7 mouse cellular contexts compared by ENCODE assay signal in the genomic region with DNA sequence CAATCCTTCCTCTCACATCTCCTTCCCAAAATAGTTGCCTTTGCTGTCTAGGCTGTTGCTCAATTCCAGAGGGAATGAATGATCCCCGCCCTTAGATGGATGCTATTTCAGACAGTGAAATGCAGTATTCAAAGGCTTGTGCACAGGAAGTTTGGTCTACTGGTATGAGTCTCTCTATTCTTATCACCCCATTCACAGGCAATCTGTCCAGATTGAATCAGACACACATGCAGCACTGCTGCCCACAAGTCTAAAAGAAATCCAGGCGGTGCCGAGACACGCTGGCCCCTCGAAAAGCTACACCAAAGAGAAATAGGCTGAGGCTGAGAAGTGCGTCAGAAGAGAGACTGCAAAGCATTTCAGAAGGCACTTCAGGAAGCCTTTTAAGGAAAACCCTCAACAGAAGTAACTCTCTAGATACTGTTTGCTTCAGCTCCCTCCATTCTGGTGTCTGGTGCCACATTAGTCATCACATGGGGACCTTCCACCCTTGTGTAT.
DNase-seq lines count a peak whose midpoint lies in the region; ATAC-seq and TF ChIP-seq lines count a peak whose summit lies in the region.

No protein-coding gene starts in this region.

- peaks cover 2% of the 10 kb centered on the region; the same call in 1 of the 2 replicates for H3K36me3 ChIP-seq in neural tube, embryonic 11.5 days (ENCODE audit: control insufficient read depth, insufficient read depth, low read length)
- peaks cover 10% of the 10 kb centered on the region for H3K36me3 ChIP-seq in stomach, postnatal 0 days (ENCODE audit: control insufficient read depth, insufficient read depth, low read length)
- H3K36me3 ChIP-seq in liver, postnatal 0 days (replicated peaks; ENCODE audit: insufficient read depth, low read length): 0 out of 2 replicates have a peak, but pooled peaks cover 5% of the 10 kb centered on the region

- TF ChIP-seq CTCF in stomach, postnatal 0 days (IDR thresholded peaks at IDR 0.05; ENCODE audit: low read depth): no peak
- TF ChIP-seq CTCF in liver, postnatal 0 days (IDR thresholded peaks at IDR 0.05; ENCODE audit: low read depth): no peak

- 81% methylated on average over 6 of the region's 6 CpGs for WGBS in neural tube, embryonic 11.5 days
- WGBS in stomach, postnatal 0 days: 49% methylated on average over 6 of the region's 6 CpGs
- WGBS in liver, postnatal 0 days (ENCODE audit: insufficient replicate concordance): 54% methylated on average over 6 of the region's 6 CpGs

- H3K9ac ChIP-seq in neural tube, embryonic 11.5 days (ENCODE audit: low read length): no peak overlapping the region
- no peak overlapping the region for H3K9ac ChIP-seq in stomach, postnatal 0 days (ENCODE audit: low read length)
- H3K9ac ChIP-seq in liver, postnatal 0 days (replicated peaks): no peak overlapping the region

- H3K27ac ChIP-seq in neural tube, embryonic 11.5 days (ENCODE audit: low read depth, low read length): no peak overlapping the region
- peak overlapping the region; percentile 69 for H3K27ac ChIP-seq in stomach, postnatal 0 days (replicated peaks)
- H3K27ac ChIP-seq in liver, postnatal 0 days (ENCODE audit: low read depth): no peak overlapping the region

- ATAC-seq in neural tube, embryonic 11.5 days (ENCODE audit: insufficient read depth, low FRiP score, low TSS enrichment): no peak
- peak; percentile 42; the same call in 1 of the 2 replicates for ATAC-seq in stomach, postnatal 0 days (ENCODE audit: low FRiP score, low TSS enrichment)
- ATAC-seq in liver, postnatal 0 days: no peak

- H3K4me2 ChIP-seq in neural tube, embryonic 11.5 days (ENCODE audit: low read depth): no peak overlapping the region
- H3K4me2 ChIP-seq in stomach, postnatal 0 days (replicated peaks; ENCODE audit: low read depth): no peak overlapping the region
- no peak overlapping the region for H3K4me2 ChIP-seq in liver, postnatal 0 days (ENCODE audit: low read depth, low read length)

- peak; percentile 6 for DNase-seq in neural tube, embryonic 11.5 days (ENCODE audit: low spot score)
- DNase-seq in neural tube, embryonic 10.5 days (ENCODE audit: extremely low spot score, low spot score): no peak
- DNase-seq in frontal cortex, postnatal 36 days (ENCODE audit: low spot score in 2 of 2): peak; percentile 48 to 66
- peak; percentile 47 to 57 for DNase-seq in left cerebral cortex, postnatal 36 days (ENCODE audit: low spot score in 2 of 2)
- no peak for DNase-seq in stomach, postnatal 0 days (ENCODE audit: low spot score)
- no peak for DNase-seq in spleen, postnatal 4 days (ENCODE audit: low spot score in 2 of 2)
- no peak for DNase-seq in liver, postnatal 0 days

- H3K27me3 ChIP-seq in neural tube, embryonic 11.5 days (ENCODE audit: control insufficient read depth, insufficient read depth, low read length): no peaks in the 10 kb centered on the region
- no peaks in the 10 kb centered on the region for H3K27me3 ChIP-seq in stomach, postnatal 0 days (ENCODE audit: control insufficient read depth, insufficient read depth, low read length)
- H3K27me3 ChIP-seq in liver, postnatal 0 days (ENCODE audit: insufficient read depth, low read length): no peaks in the 10 kb centered on the region

- no peaks in the 10 kb centered on the region for H3K9me3 ChIP-seq in neural tube, embryonic 11.5 days (ENCODE audit: control insufficient read depth, low read length)
- H3K9me3 ChIP-seq in stomach, postnatal 0 days (ENCODE audit: control insufficient read depth, low read length): no peaks in the 10 kb centered on the region
- H3K9me3 ChIP-seq in liver, postnatal 0 days (ENCODE audit: low read length): no peaks in the 10 kb centered on the region

- TF ChIP-seq EP300 in stomach, postnatal 0 days (optimal IDR thresholded peaks at IDR 0.05): no peak
- TF ChIP-seq EP300 in liver, postnatal 0 days (IDR thresholded peaks at IDR 0.05; ENCODE audit: low read depth): no peak

- H3K4me1 ChIP-seq in neural tube, embryonic 11.5 days (ENCODE audit: control insufficient read depth, insufficient read depth, low read length): no peaks in the 10 kb centered on the region
- 0 out of 2 replicates have a peak, but pooled peaks cover 2% of the 10 kb centered on the region for H3K4me1 ChIP-seq in stomach, postnatal 0 days (replicated peaks; ENCODE audit: control insufficient read depth, insufficient read depth)
- no peaks in the 10 kb centered on the region for H3K4me1 ChIP-seq in liver, postnatal 0 days (ENCODE audit: insufficient read depth)

- H3K4me3 ChIP-seq in neural tube, embryonic 11.5 days (ENCODE audit: low read depth, low read length): no peak overlapping the region
- H3K4me3 ChIP-seq in stomach, postnatal 0 days (ENCODE audit: low read depth, low read length): no peak overlapping the region
- no peak overlapping the region for H3K4me3 ChIP-seq in liver, postnatal 0 days (ENCODE audit: low read depth, low read length)

- intact Hi-C loops in left cerebral cortex, postnatal 36 days (cut with DNase I): no loop called here

Comparison
In these comparisons a context has a peak if more than half of its experiments do, and no peak if none do; other contexts are left out.
1. DNase-seq: peak in neural tube, embryonic 11.5 days (single experiment), frontal cortex, postnatal 36 days (2 of 2) and left cerebral cortex, postnatal 36 days (2 of 2); none in neural tube, embryonic 10.5 days (single experiment), stomach, postnatal 0 days (single experiment), spleen, postnatal 4 days (0 of 2) and liver, postnatal 0 days (single experiment).